Mouse (Mus musculus) midbrain, embryonic 11.5 days (tissue): ENCODE measurements around the gene Ppp1r1c. TPM values are rescaled to one million over a fixed set of nuclear protein-coding genes. Genes with fewer than 3 reads are reported as not detected.

Experiments
- ATAC-seq: fragments of 200-750 bp; cut with Nextera tagmentation; 2 replicates; pipeline ENCODE4 v1.8.0; 2017; ENCODE audit warnings: moderate TSS enrichment, moderate library complexity; ENCODE audit not compliant: low FRiP score
- DNase-seq: peaks from one replicate; pipeline ENCODE4 v3.0.0; 2015; ENCODE audit warnings: low spot score; ENCODE audit errors: missing footprints
- H3K27ac ChIP-seq: fragments of 300-500 bp; sonication (generic); 2 replicates; pipeline ENCODE4 v1.5.1; 2014; ENCODE audit warnings: low read depth, low read length
- H3K27me3 ChIP-seq: fragments of 300-500 bp; sonication (generic); 2 replicates; pipeline ENCODE4 v1.6.1; 2014; ENCODE audit warnings: mild to moderate bottlenecking, low read length, moderate library complexity, mixed read lengths; ENCODE audit not compliant: control insufficient read depth, insufficient read depth
- H3K36me3 ChIP-seq: fragments of 300-500 bp; sonication (generic); 2 replicates; pipeline ENCODE4 v1.6.1; 2014; ENCODE audit warnings: mild to moderate bottlenecking, low read length, moderate library complexity, mixed read lengths; ENCODE audit not compliant: control insufficient read depth, insufficient read depth
- H3K4me1 ChIP-seq: fragments of 300-500 bp; sonication (generic); 2 replicates; pipeline ENCODE4 v1.6.1; 2014; ENCODE audit warnings: low read length; ENCODE audit not compliant: control insufficient read depth, insufficient read depth
- H3K4me2 ChIP-seq: fragments of 300-500 bp; sonication (generic); 2 replicates; pipeline ENCODE4 v1.6.1; 2014; ENCODE audit warnings: mild to moderate bottlenecking, moderate library complexity
- H3K4me3 ChIP-seq: fragments of 300-500 bp; sonication (generic); 2 replicates; pipeline ENCODE4 v1.5.1; 2014; ENCODE audit warnings: low read depth, low read length
- H3K9ac ChIP-seq: fragments of 300-500 bp; sonication (generic); 2 replicates; pipeline ENCODE4 v1.6.1; 2014; ENCODE audit warnings: low read length
- H3K9me3 ChIP-seq: fragments of 300-500 bp; sonication (generic); 2 replicates; pipeline ENCODE4 v1.6.1; 2016; ENCODE audit warnings: low read length; ENCODE audit not compliant: control insufficient read depth
- WGBS: fragments of 180-500 bp; shearing (Covaris S2); extraction: QIAGEN DNeasy Blood & Tissue Kit; methylation state at CpG from one replicate; pipeline ENCODE4 v1.1.7; 2014; 5-methylcytosine and 5-hydroxymethylcytosine counted together
- polyA plus RNA-seq: library from polyadenylated mRNA; unstranded; fragments of >200 nt; fragmentation: Nextera tagmentation; extraction: Ambion mirVana; gene quantifications from 2 replicates; pipeline ENCODE4 v1.2.1, GENCODE M21; 2014

The Ppp1r1c gene
- polyA plus RNA-seq, 1 experiment from 2014 or later = 2.1 TPM

DNA sequence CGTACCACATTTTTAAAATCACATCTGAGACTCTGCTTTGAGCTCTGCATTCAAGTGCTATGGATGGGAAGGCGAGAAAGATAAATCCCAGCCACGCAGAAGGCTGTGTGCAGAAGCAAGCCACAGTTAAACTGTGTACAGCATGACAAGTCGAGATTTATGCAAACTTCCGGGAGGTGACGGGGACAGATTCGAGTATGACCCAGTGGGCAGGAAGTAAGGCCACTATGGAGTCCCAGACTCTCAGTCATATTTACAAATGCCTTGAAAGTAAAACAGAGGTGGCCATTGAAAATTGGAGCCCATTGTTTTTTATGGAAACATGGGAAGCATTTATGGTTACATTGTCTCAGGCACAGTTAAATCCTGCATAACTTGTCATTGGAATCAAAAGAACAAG is 58.1 kb downstream of the Ppp1r1c start:
- 87% methylated on average over 7 of the region's 7 CpGs for WGBS
- Histone ChIP-seq H3K9me3 (no peaks in the 10 kb centered on the region), H3K4me2 (no peak overlapping the region), H3K36me3 (no peaks in the 10 kb centered on the region), H3K27ac (no peak overlapping the region), H3K4me3 (no peak overlapping the region), H3K27me3 (no peaks in the 10 kb centered on the region), H3K4me1 (no peaks in the 10 kb centered on the region; the same call in 1 of the 2 replicates), H3K9ac (no peak overlapping the region)
- DNase-seq (no peak), ATAC-seq (no peak)

DNA sequence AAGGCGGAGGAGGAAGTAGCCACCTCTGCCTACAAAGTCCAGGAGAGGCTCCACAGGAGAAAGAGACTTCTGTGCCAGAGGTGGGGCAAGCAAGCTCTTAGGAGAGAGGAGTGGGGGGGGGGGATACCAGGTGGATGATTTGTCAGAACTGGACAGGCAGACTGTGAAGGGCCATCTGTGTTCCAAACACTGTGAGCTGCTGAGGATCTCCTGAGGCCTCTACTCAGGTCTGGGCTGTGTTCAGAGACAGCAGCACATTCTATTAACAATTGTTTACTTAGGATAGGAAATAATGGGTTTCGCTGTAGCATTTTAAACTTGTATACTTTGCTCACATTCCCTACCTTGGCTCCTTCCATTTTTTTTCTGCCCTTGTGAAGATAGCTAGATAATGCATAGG is 61.0 kb downstream of the Ppp1r1c start:
- ATAC-seq = peak; percentile 54; the same call in 1 of the 2 replicates
- no peak for DNase-seq
- Histone ChIP-seq H3K9ac (no peak overlapping the region), H3K27ac (no peak overlapping the region), H3K4me1 (no peaks in the 10 kb centered on the region; the same call in 1 of the 2 replicates), H3K4me2 (no peak overlapping the region), H3K27me3 (no peaks in the 10 kb centered on the region), H3K9me3 (no peaks in the 10 kb centered on the region), H3K36me3 (no peaks in the 10 kb centered on the region), H3K4me3 (no peak overlapping the region)
- 83% methylated on average over 2 of the region's 2 CpGs for WGBS

DNA sequence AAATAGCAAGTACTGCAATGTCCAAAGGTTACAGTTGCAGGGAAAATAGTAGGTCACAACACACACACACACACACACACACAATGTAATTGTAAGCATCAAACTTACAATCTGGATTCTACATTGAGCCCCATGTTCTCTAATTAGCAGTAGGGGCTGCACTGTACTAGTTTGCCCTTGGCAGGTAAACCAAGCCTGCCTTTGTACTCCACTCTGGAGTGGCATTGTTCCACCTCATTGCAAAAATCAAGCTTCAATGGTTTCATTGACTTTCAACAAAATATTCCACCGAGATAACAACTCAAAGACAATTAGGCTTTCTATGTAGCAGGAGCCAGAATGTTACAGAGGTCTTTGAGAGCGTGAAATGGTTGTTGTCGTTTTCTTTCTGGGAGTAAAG is 62.7 kb downstream of the Ppp1r1c start:
- 58% methylated on average over 3 of the region's 3 CpGs for WGBS
- Histone ChIP-seq H3K4me1 (no peaks in the 10 kb centered on the region; the same call in 1 of the 2 replicates), H3K4me2 (no peak overlapping the region), H3K9ac (no peak overlapping the region), H3K27ac (no peak overlapping the region), H3K9me3 (no peaks in the 10 kb centered on the region), H3K4me3 (no peak overlapping the region), H3K27me3 (no peaks in the 10 kb centered on the region), H3K36me3 (no peaks in the 10 kb centered on the region)
- ATAC-seq = no peak
- DNase-seq = no peak

- H3K27ac ChIP-seq = no peak overlapping the region
- H3K4me3 ChIP-seq = no peak overlapping the region
- no peaks in the 10 kb centered on the region for H3K36me3 ChIP-seq
- H3K9me3 ChIP-seq = no peaks in the 10 kb centered on the region
- H3K4me2 ChIP-seq = no peak overlapping the region
- no peaks in the 10 kb centered on the region; the same call in 1 of the 2 replicates for H3K4me1 ChIP-seq
- DNase-seq = peak; percentile 95
- H3K9ac ChIP-seq = no peak overlapping the region
- ATAC-seq = peak; percentile 47; the same call in 1 of the 2 replicates
- 6% methylated on average over 5 of the region's 5 CpGs for WGBS
- H3K27me3 ChIP-seq = no peaks in the 10 kb centered on the region
These were observed 66.8 kb downstream of the Ppp1r1c start for GRCm38 (mm10) chr2:79774372-79774771.

GRCm38 (mm10) chr2:79777801-79778200 is 70.2 kb downstream of the Ppp1r1c start:
- Histone ChIP-seq H3K4me2 (no peak overlapping the region), H3K9ac (no peak overlapping the region), H3K9me3 (no peaks in the 10 kb centered on the region), H3K36me3 (no peaks in the 10 kb centered on the region), H3K4me1 (no peaks in the 10 kb centered on the region), H3K27me3 (no peaks in the 10 kb centered on the region), H3K27ac (no peak overlapping the region), H3K4me3 (no peak overlapping the region)
- no peak for ATAC-seq
- DNase-seq = no peak
- 83% methylated on average over 2 of the region's 2 CpGs for WGBS

- Histone ChIP-seq H3K27me3 (no peaks in the 10 kb centered on the region), H3K36me3 (no peaks in the 10 kb centered on the region), H3K9ac (no peak overlapping the region), H3K4me3 (no peak overlapping the region), H3K4me2 (no peak overlapping the region), H3K9me3 (no peaks in the 10 kb centered on the region), H3K4me1 (no peaks in the 10 kb centered on the region), H3K27ac (no peak overlapping the region)
- no peak for DNase-seq
- no peak for ATAC-seq
- WGBS = 80% methylated on average over 7 of the region's 7 CpGs
These were observed 73.2 kb downstream of the Ppp1r1c start for GRCm38 (mm10) chr2:79780772-79781171.

GRCm38 (mm10) chr2:79785541-79786134 is 78.1 kb downstream of the Ppp1r1c start:
- H3K36me3 ChIP-seq = no peaks in the 10 kb centered on the region
- no peak overlapping the region for H3K27ac ChIP-seq
- no peak overlapping the region for H3K4me2 ChIP-seq
- 63% methylated on average over 8 of the region's 8 CpGs for WGBS
- H3K27me3 ChIP-seq = no peaks in the 10 kb centered on the region
- ATAC-seq (no peak), DNase-seq (peak; percentile 82)
- no peaks in the 10 kb centered on the region for H3K9me3 ChIP-seq
- H3K4me1 ChIP-seq = no peaks in the 10 kb centered on the region
- H3K9ac ChIP-seq = no peak overlapping the region
- H3K4me3 ChIP-seq = no peak overlapping the region

- peak; percentile 75 for DNase-seq
- no peak overlapping the region for H3K27ac ChIP-seq
- no peaks in the 10 kb centered on the region for H3K36me3 ChIP-seq
- no peaks in the 10 kb centered on the region for H3K27me3 ChIP-seq
- 89% methylated on average over 11 of the region's 11 CpGs for WGBS
- H3K4me1 ChIP-seq = no peaks in the 10 kb centered on the region
- ATAC-seq = no peak
- no peak overlapping the region for H3K9ac ChIP-seq
- no peaks in the 10 kb centered on the region for H3K9me3 ChIP-seq
- no peak overlapping the region for H3K4me2 ChIP-seq
- H3K4me3 ChIP-seq = no peak overlapping the region
These were observed 78.9 kb downstream of the Ppp1r1c start for GRCm38 (mm10) chr2:79786467-79786866.

DNA sequence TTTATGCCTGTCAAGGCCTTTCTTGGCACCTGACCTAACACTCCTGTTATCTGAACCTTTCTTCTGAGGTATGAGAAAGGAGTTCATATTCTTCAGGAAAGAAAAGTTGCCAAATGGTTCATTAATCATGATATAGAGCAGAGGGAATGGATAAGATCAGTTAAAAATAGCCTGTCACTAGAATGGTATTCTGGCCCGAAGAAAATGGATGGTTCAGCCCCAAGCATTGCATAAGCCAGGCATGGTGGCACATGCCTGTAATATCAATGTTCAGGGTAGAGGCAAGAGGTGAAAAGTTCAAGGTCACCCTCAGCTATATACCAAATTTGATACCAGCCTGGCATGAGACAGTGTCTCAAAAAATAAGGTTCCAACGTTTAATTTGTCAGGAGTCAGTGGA is 85.6 kb downstream of the Ppp1r1c start:
- Histone ChIP-seq H3K36me3 (no peaks in the 10 kb centered on the region), H3K27ac (no peak overlapping the region), H3K9me3 (no peaks in the 10 kb centered on the region), H3K27me3 (no peaks in the 10 kb centered on the region), H3K4me2 (no peak overlapping the region), H3K9ac (no peak overlapping the region), H3K4me1 (no peaks in the 10 kb centered on the region), H3K4me3 (no peak overlapping the region)
- WGBS = 93% methylated on average over 2 of the region's 2 CpGs
- DNase-seq (no peak), ATAC-seq (no peak)
